Mouse (Mus musculus): ENCODE data around the gene Emg1. TPM values are rescaled to one million over a fixed set of nuclear protein-coding genes. Genes with fewer than 3 reads are reported as not detected.

Gene Emg1
- polyA plus RNA-seq, 1 experiment from 2014 or later, result 96.9 TPM

DNA sequence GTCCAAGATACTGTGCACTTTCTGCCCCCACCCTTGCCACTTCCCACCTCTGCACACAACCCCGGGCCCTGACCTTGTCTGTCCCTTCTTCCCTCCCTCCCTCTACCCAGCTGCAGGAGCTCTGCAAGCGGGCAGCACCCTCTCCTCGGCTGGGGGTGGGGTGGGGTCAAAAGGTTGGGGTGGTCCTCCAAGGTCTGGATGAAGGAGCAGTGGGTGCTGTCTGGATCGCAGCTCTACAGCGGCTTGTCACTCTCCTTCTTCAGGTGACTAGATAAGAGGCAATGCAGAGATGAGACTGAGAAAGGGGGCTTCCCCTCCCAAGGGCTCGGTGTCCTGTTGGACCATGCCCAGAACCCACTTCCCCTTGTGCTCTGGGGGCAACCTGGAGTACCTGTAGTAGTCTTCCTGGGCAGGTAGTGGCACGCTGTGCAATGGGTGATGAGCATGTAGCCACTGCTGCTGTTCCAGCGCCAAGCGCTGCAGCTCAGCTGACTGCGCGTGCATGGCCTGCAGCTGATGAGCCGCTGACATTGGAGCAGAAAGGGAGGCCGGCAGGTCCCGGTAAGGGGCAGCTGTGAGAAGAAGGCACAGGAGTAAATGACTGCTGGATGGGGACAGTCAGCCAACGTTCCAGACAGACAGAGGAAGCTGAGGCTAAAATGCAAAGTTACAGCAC is 31.0 kb upstream of the Emg1 start:
- no peak overlapping the region for H3K27ac ChIP-seq (ENCODE audit: low read depth)
- H3K9me3 ChIP-seq (ENCODE audit: low read length), result no peaks in the 10 kb centered on the region
- H3K36me3 ChIP-seq (replicated peaks; ENCODE audit: insufficient read depth, low read length), result peaks cover 5% of the 10 kb centered on the region
- H3K4me3 ChIP-seq (ENCODE audit: low read depth, low read length), result no peak overlapping the region
- H3K9ac ChIP-seq (replicated peaks), result no peak overlapping the region
- H3K27me3 ChIP-seq (ENCODE audit: insufficient read depth, low read length), result no peaks in the 10 kb centered on the region
- TF ChIP-seq CTCF (IDR thresholded peaks at IDR 0.05; ENCODE audit: low read depth), result no peak
- TF ChIP-seq EP300 (IDR thresholded peaks at IDR 0.05; ENCODE audit: low read depth), result no peak
- DNase-seq, result no peak
- no peak overlapping the region for H3K4me2 ChIP-seq (ENCODE audit: low read depth, low read length)
- ATAC-seq, result no peak
- WGBS (ENCODE audit: insufficient replicate concordance), result 91% methylated on average over 15 of the region's 15 CpGs
- peaks cover 44% of the 10 kb centered on the region for H3K4me1 ChIP-seq (ENCODE audit: insufficient read depth)

DNA sequence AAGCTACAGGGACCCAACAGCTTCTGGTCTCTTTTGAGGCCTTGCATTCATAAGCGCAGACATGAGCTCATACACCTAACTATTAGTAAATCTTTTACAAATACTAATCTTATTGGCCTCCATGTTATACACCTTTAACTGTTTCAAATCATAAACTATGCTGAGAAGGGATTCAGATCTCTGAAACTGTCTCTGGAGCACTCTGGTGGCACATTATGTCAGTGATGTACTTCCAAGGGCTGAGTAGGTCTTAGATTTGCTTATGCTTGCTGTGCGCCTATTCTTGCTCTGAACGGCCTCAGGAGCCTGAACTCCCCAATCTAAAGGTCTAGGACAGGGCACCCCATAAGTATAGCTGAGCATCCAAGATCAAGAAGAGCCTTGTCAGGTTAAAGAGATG is 29.9 kb upstream of the Emg1 start:
- no peaks in the 10 kb centered on the region for H3K9me3 ChIP-seq (ENCODE audit: low read length)
- H3K36me3 ChIP-seq (replicated peaks; ENCODE audit: insufficient read depth, low read length), result peaks cover 5% of the 10 kb centered on the region; the same call in 1 of the 2 replicates
- TF ChIP-seq EP300 (IDR thresholded peaks at IDR 0.05; ENCODE audit: low read depth) (no peak), CTCF (IDR thresholded peaks at IDR 0.05; ENCODE audit: low read depth) (no peak)
- H3K4me2 ChIP-seq (ENCODE audit: low read depth, low read length), result peak overlapping the region; percentile 99
- peak overlapping the region; percentile 99 for H3K27ac ChIP-seq (ENCODE audit: low read depth)
- DNase-seq, result no peak
- peak overlapping the region; percentile 73 for H3K9ac ChIP-seq (replicated peaks)
- no peaks in the 10 kb centered on the region for H3K27me3 ChIP-seq (ENCODE audit: insufficient read depth, low read length)
- 74% methylated on average over 3 of the region's 3 CpGs for WGBS (ENCODE audit: insufficient replicate concordance)
- peak overlapping the region; percentile 63 for H3K4me3 ChIP-seq (ENCODE audit: low read depth, low read length)
- no peak for ATAC-seq
- peaks cover 44% of the 10 kb centered on the region for H3K4me1 ChIP-seq (ENCODE audit: insufficient read depth)

DNA sequence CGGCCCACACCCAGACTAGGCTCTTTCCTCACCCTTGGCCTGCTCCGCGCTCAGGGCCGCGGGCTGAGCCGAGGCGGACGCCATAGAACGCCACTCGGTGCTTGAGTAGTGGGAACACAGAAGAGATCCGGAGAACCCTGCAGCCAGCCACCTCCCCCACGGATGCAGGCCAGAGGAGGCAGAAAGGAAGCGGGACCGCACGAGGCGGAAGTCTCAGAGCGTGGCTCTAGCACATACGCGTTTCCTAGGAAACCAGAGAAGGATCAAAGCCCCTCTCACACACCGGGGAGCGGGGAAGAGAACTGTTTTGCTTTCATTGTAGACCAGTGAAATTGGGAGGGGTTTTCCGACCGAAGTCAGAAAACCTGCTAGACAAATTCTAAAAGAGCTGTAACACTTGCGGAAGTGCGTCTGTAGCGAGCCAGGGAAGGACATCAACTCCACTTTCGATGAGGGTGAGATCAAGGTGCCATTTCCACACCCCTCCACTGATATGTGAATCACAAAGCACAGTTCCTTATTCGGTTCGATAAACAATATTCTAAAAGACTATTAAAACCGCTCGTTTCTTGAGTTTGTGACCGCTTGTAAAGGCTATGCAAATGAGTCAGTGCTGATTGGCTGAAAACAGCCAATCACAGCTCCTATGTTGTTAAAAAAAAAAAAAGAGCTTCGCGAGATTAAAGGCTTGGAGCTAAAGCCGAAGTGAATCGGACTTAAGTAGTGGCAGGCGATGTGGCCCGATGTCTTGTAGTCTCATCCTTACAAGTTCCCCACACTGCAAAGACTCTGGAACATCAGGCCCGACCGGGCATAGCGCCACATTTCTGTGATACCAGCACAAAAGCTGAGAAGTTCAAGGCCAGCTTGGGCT is 29.1 kb upstream of the Emg1 start, which contains the start of gene Grcc10:
Gene Grcc10, minus strand, starts transcription at position 487 of the 874 bp plus-strand sequence.
- H3K36me3 ChIP-seq (replicated peaks; ENCODE audit: insufficient read depth, low read length), result peaks cover 5% of the 10 kb centered on the region; the same call in 1 of the 2 replicates
- peak within 1 kb of the TSS; percentile 63 for H3K4me3 ChIP-seq (ENCODE audit: low read depth, low read length)
- peak; percentile 87 for DNase-seq
- peak; percentile 74; the same call in 1 of the 2 replicates for TF ChIP-seq EP300 (IDR thresholded peaks at IDR 0.05; ENCODE audit: low read depth)
- no peak for TF ChIP-seq CTCF (IDR thresholded peaks at IDR 0.05; ENCODE audit: low read depth)
- H3K9ac ChIP-seq (replicated peaks), result peak within 1 kb of the TSS; percentile 73
- no peaks in the 10 kb centered on the region for H3K27me3 ChIP-seq (ENCODE audit: insufficient read depth, low read length)
- H3K4me1 ChIP-seq (ENCODE audit: insufficient read depth), result peaks cover 37% of the 10 kb centered on the region
- H3K27ac ChIP-seq (ENCODE audit: low read depth), result peak within 1 kb of the TSS; percentile 99
- under 1% methylated on average over 41 of the region's 41 CpGs for WGBS (ENCODE audit: insufficient replicate concordance)
- ATAC-seq, result peak; percentile 72
- peak within 1 kb of the TSS; percentile 99 for H3K4me2 ChIP-seq (ENCODE audit: low read depth, low read length)
- no peaks in the 10 kb centered on the region for H3K9me3 ChIP-seq (ENCODE audit: low read length)

DNA sequence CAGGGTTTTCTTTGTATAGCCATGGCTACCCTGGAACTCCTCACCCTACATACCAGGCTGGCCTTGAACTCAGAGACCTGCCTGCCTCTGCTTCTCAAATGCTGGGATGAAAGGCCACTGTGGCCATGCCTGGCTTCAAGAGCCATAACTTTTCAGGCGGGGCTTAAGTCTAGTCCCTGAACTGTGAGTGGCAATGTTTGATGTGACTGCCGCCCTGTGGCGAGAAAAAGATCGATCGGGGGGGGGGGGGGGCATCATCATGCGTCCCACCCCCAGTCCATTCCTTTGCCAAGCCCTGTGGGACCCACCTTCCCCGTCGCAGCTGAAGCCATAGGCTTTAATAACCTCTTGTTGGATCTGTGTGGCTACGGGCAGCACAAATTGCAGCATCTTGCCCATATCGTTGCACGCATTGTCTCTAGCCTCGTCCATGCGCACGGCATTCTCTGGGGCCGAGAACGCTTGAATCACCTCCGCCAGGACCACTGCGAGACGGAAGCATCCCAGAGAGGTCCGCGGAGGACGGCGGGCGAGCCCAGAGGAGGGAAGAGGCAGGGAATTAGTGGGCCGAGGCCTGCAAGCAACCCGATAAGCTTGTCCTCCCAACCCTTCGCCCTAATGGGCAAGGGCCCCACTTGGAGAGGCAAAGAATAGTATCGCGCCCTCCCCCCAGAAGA is 28.4 kb upstream of the Emg1 start:
- DNase-seq (peak; percentile 67), ATAC-seq (no peak)
- WGBS (ENCODE audit: insufficient replicate concordance), result under 1% methylated on average over 29 of the region's 29 CpGs
- Histone ChIP-seq H3K4me3 (ENCODE audit: low read depth, low read length) (peak overlapping the region; percentile 63), H3K9me3 (ENCODE audit: low read length) (no peaks in the 10 kb centered on the region), H3K27me3 (ENCODE audit: insufficient read depth, low read length) (no peaks in the 10 kb centered on the region), H3K4me1 (ENCODE audit: insufficient read depth) (peaks cover 35% of the 10 kb centered on the region), H3K9ac (replicated peaks) (peak overlapping the region; percentile 73), H3K36me3 (replicated peaks; ENCODE audit: insufficient read depth, low read length) (peaks cover 5% of the 10 kb centered on the region; the same call in 1 of the 2 replicates), H3K27ac (ENCODE audit: low read depth) (peak overlapping the region; percentile 99), H3K4me2 (ENCODE audit: low read depth, low read length) (peak overlapping the region; percentile 99)
- TF ChIP-seq CTCF (IDR thresholded peaks at IDR 0.05; ENCODE audit: low read depth) (peak; percentile 72), EP300 (IDR thresholded peaks at IDR 0.05; ENCODE audit: low read depth) (no peak)

DNA sequence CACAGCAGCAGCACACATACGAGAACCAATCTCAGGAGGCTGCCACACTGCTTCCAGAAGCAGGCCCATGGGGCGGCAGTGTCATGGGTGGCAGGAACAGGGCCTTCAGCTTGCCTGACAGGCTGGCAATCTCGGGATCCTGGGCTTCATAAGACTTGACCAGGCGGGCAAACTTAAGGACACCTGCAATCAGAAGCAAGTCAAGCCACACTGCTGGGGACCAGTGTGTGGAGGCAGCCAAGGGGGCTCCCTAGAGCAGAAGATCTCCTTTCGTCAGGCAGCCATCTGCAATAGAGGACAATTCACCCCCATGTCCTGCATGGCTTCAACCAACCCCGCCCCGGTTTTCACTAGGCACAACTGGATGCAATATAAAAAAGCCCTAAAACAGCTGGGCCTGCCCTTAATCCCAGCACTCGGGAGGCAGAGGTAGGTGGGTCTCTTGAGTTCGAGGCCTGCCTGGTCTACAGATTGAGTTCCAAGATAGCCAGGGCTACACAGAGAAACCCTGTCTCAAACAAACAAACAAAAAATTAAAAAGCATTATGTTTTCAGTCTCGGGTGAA is 27.3 kb upstream of the Emg1 start:
- no peaks in the 10 kb centered on the region for H3K9me3 ChIP-seq (ENCODE audit: low read length)
- H3K4me2 ChIP-seq (ENCODE audit: low read depth, low read length), result peak overlapping the region; percentile 99; the same call in 1 of the 2 replicates
- 77% methylated on average over 10 of the region's 10 CpGs for WGBS (ENCODE audit: insufficient replicate concordance)
- H3K9ac ChIP-seq (replicated peaks), result peak overlapping the region; percentile 17; the same call in 1 of the 2 replicates
- DNase-seq, result peak; percentile 11
- no peak for ATAC-seq
- peak overlapping the region; percentile 99 for H3K27ac ChIP-seq (ENCODE audit: low read depth)
- H3K36me3 ChIP-seq (replicated peaks; ENCODE audit: insufficient read depth, low read length), result peaks cover 5% of the 10 kb centered on the region; the same call in 1 of the 2 replicates
- no peak overlapping the region for H3K4me3 ChIP-seq (ENCODE audit: low read depth, low read length)
- no peaks in the 10 kb centered on the region for H3K27me3 ChIP-seq (ENCODE audit: insufficient read depth, low read length)
- H3K4me1 ChIP-seq (ENCODE audit: insufficient read depth), result peaks cover 29% of the 10 kb centered on the region
- TF ChIP-seq CTCF (IDR thresholded peaks at IDR 0.05; ENCODE audit: low read depth) (no peak), EP300 (IDR thresholded peaks at IDR 0.05; ENCODE audit: low read depth) (no peak)
